Mouse (Mus musculus): Measurements from ENCODE around the gene Ephx4.

DNA sequence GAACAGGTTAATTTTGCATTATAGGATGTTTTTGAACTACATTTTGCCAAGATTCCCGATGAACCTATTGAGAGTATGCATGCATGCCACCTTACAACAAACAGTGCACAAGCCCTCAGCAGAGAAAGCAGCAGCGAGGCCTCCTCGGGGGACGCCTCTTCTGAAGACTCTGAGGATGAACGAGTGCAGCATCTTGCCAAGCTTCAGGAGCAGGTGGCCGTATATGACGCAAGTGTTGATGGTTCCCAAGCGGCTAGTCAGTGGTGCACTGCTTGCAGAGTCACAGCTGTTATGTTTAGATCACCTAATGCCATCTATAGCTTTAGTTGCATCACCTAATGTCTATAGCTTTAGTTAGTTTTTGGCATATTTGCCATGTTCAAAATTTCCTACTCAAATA, 44.8 kb upstream of the Ephx4 start:
- TF ChIP-seq POLR2A (IDR thresholded peaks at IDR 0.05; ENCODE audit: borderline replicate concordance, extremely low read depth, insufficient read depth, insufficient read length, poor library complexity, severe bottlenecking) (no peak), CTCF (IDR thresholded peaks at IDR 0.05; ENCODE audit: borderline replicate concordance, extremely low read depth, insufficient read depth, insufficient read length) (no peak)
